Mouse (Mus musculus): ENCODE data around the gene Mybbp1a. TPM values are rescaled to one million over a fixed set of nuclear protein-coding genes. Genes with fewer than 3 reads are reported as not detected.

Mybbp1a gene
- polyA plus RNA-seq, 1 experiment, result 48.1 TPM

DNA sequence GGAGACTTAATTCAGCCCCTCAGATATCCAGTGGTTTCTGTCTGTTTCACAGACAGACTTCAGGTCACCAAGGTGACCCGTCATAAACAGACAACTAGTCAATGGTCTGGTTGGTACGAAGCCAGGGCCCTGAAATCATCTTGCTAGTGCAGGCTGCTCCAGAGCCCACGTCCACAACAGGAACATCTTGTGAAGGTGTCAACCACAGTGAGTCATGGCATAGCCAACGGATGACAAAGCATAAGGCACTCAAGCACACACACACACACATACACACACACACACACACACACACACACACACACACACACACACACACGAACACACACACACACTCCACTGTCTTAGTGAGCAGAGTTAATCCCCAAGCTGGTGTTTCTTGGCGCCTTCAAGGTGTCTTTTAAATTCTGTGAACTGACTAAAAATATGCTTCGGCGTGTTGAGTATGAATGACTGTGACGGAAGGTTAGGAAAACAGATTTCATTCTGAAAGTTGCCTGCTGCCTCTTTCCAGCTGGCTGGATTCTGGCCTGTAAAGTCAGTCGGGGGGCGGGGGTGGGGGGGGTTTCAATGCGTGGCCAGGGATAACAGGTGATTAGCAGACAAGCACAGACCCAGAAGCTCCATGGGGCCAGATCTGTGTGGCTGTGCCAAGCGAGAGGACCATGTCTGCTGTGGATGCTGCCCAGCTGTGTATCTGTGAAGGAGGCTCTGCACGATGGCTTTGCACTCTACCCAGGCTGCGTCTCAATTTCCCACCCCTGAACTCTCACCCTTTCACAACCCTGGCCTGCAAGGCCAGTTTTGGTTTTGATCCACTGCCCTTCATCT is 50.2 kb downstream of the Mybbp1a start:
- no peak for TF ChIP-seq CTCF (IDR thresholded peaks at IDR 0.05; ENCODE audit: extremely low read depth, insufficient read depth, low read length)
- H3K4me1 ChIP-seq (ENCODE audit: control insufficient read depth, insufficient read depth, low read length), result peaks cover 4% of the 10 kb centered on the region; the same call in 1 of the 2 replicates
- H3K27ac ChIP-seq (ENCODE audit: insufficient read depth, low read length), result no peak overlapping the region
- H3K4me3 ChIP-seq (ENCODE audit: insufficient read depth, low read length), result no peak overlapping the region

DNA sequence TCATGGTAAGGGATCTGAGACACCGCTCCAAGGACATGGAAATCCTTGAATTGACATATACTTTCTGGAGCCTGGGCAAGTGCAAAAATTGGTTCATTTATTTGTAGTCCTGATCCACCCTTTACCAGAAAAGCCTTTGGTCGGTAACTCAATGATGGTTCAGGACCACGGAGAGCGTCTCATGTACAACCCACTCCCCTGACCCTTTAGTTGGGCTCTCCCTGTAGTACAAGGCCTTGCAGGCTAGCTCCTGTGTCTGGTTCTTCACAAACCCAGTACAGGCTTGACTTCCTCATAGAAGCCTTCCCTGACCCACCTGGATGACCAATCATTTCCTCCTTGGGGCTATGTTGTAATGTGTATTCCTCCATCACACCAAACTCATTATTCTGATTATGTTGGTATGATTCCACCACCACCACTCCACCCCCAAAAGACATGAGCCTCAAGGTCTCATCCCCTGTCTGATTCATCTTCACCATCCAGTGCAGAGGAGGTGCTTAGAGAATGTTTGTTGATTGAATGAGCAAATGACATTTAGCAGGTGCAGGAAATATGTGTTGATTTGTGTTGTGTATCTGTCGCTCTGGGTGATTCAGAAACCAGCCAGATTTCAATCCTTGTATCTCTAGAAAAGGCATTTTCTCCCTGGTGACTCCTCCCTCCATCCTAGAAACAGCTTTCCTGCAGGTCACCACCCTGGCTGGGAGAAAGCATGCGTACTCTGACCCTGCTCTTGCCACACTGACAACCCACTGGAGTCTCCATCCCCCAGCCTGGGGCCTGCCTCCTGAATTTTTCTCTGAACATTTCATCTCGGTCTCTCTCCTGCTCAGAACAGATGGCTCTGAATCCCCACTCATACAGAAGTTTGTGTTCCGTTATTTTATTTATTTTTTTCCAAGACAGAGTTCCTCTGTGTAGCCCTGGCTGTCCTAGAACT is 53.2 kb downstream of the Mybbp1a start:
- H3K4me3 ChIP-seq (ENCODE audit: insufficient read depth, low read length), result no peak overlapping the region
- no peak for TF ChIP-seq CTCF (IDR thresholded peaks at IDR 0.05; ENCODE audit: extremely low read depth, insufficient read depth, low read length)
- TF ChIP-seq POLR2A (IDR thresholded peaks at IDR 0.05; ENCODE audit: extremely low read depth, insufficient read depth, low read length), result no peak
- peaks cover 2% of the 10 kb centered on the region; the same call in 1 of the 2 replicates for H3K4me1 ChIP-seq (ENCODE audit: control insufficient read depth, insufficient read depth, low read length)
- H3K27ac ChIP-seq (ENCODE audit: insufficient read depth, low read length), result no peak overlapping the region; the same call in 1 of the 2 replicates

DNA sequence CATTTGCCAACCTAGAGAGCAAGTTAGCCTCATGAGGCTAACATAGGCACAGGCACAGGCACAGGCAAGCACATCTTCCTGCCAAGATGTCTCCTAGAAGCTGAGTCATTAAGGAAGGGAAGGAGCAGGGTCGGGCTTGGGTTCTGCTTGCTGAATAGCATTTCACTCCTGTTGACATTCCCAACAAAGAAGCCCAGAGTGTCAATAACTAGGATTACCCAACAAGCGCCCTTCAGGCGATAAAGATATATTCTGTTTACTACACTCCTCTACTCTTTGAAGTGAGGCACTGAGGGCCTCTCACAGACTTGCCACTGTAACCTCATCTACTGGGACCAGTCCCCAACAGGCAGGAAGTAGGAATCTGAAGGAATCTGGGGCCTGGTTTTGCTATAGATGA is 54.9 kb downstream of the Mybbp1a start:
- Histone ChIP-seq H3K4me3 (ENCODE audit: insufficient read depth, low read length) (no peak overlapping the region), H3K27ac (ENCODE audit: insufficient read depth, low read length) (no peak overlapping the region), H3K4me1 (ENCODE audit: control insufficient read depth, insufficient read depth, low read length) (peaks cover 2% of the 10 kb centered on the region; the same call in 1 of the 2 replicates)
- TF ChIP-seq CTCF (IDR thresholded peaks at IDR 0.05; ENCODE audit: extremely low read depth, insufficient read depth, low read length), result no peak
- TF ChIP-seq POLR2A (IDR thresholded peaks at IDR 0.05; ENCODE audit: extremely low read depth, insufficient read depth, low read length), result no peak

DNA sequence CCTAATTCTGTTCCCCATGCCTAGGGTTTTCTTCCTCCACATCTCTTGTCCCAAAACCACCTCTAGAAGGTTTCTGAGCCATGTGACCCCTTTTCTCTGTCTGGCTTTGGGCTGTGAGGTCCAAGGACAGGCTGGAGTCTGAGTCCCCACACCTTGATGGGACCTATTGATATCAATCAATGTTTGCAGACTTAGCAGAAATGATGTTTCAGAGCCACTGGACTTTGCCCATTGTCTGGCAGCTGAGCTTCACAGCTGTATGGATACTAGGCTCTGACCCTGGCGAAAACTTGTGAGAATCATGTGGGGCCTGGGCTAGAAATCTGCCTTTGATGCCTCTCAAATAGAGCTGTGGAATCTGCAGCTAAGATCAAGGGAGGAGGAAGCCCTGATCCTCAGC is 55.6 kb downstream of the Mybbp1a start:
- Histone ChIP-seq H3K4me3 (ENCODE audit: insufficient read depth, low read length) (no peak overlapping the region), H3K27ac (ENCODE audit: insufficient read depth, low read length) (no peak overlapping the region), H3K4me1 (ENCODE audit: control insufficient read depth, insufficient read depth, low read length) (peaks cover 5% of the 10 kb centered on the region; the same call in 1 of the 2 replicates)
- TF ChIP-seq CTCF (IDR thresholded peaks at IDR 0.05; ENCODE audit: extremely low read depth, insufficient read depth, low read length) (no peak), POLR2A (IDR thresholded peaks at IDR 0.05; ENCODE audit: extremely low read depth, insufficient read depth, low read length) (no peak)

DNA sequence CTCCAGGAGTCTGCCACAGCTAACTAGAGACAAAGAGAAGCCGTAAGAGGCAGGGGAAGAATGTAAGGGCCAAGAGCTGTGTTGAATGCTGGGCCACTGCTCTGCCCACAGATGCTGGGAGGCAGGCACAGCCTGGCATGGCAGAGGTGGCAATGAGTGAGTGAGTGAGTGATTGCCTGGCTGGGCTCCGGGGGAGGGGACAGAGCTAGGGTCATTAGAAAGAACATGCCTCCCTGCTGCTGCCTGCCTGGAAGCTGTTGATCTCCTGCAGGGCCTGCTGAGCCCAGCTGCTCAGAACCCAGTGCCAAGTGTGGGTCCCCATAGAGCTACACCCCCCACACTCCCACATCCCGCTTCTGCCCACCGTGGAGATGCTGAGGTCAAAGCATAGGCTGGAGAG is 56.2 kb downstream of the Mybbp1a start:
- Histone ChIP-seq H3K4me1 (ENCODE audit: control insufficient read depth, insufficient read depth, low read length) (peaks cover 5% of the 10 kb centered on the region; the same call in 1 of the 2 replicates), H3K4me3 (ENCODE audit: insufficient read depth, low read length) (no peak overlapping the region), H3K27ac (ENCODE audit: insufficient read depth, low read length) (no peak overlapping the region)
- TF ChIP-seq CTCF (IDR thresholded peaks at IDR 0.05; ENCODE audit: extremely low read depth, insufficient read depth, low read length) (no peak), POLR2A (IDR thresholded peaks at IDR 0.05; ENCODE audit: extremely low read depth, insufficient read depth, low read length) (no peak)

DNA sequence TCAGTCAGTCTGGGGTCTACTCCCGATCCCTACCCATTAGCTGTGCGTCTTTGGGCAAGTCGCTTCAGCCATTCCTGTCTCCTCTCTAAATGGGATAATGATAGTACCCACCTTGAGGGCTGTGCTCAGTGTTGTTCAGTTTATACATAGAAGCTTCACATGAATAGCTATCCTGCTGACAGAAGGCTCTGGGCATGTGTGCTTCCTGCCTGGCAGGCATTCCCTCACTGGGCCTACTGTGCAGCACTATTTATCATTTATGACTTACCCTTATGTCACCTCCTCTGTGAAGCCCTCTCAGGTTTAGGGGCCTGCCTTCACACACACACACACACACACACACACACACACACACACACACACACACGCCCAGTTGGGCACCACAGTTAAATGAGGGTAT is 59.0 kb downstream of the Mybbp1a start:
- no peak overlapping the region for H3K27ac ChIP-seq (ENCODE audit: insufficient read depth, low read length)

More for the DNA sequence above, 59.0 kb downstream of the Mybbp1a start:
- TF ChIP-seq POLR2A (IDR thresholded peaks at IDR 0.05; ENCODE audit: extremely low read depth, insufficient read depth, low read length) (no peak), CTCF (IDR thresholded peaks at IDR 0.05; ENCODE audit: extremely low read depth, insufficient read depth, low read length) (no peak)
- Histone ChIP-seq H3K4me3 (ENCODE audit: insufficient read depth, low read length) (no peak overlapping the region), H3K4me1 (ENCODE audit: control insufficient read depth, insufficient read depth, low read length) (peaks cover 6% of the 10 kb centered on the region)

Other genes starting within 250 kb of the Mybbp1a start
- gene Gm43951, start 234.5 kb upstream of the Mybbp1a start, polyA plus RNA-seq (2012; rRNA removed), result 7.0 and 8.0 TPM in 2 replicates
- 34.1 and 36.2 TPM in 2 replicates for gene 4933427D14Rik, start 233.9 kb upstream of the Mybbp1a start, polyA plus RNA-seq (2012; rRNA removed)
- 71.3 and 71.6 TPM in 2 replicates for gene Txndc17, start 233.8 kb upstream of the Mybbp1a start, polyA plus RNA-seq (2012; rRNA removed)
- 24.2 and 25.8 TPM in 2 replicates for gene Med31, start 225.8 kb upstream of the Mybbp1a start, polyA plus RNA-seq (2012; rRNA removed)
- gene Slc13a5, start 174.1 kb upstream of the Mybbp1a start, polyA plus RNA-seq (2012; rRNA removed), result 16.7 and 20.8 TPM in 2 replicates
- gene Xaf1, start 139.7 kb upstream of the Mybbp1a start, polyA plus RNA-seq (2012; rRNA removed), result 16.0 and 16.3 TPM in 2 replicates
- gene Fbxo39, start 126.9 kb upstream of the Mybbp1a start, polyA plus RNA-seq (2012; rRNA removed), result not detected in 2 replicates
- 0.95 and 1.8 TPM in 2 replicates for gene Tekt1, start 78.9 kb upstream of the Mybbp1a start, polyA plus RNA-seq (2012; rRNA removed)
- 0.78 and 1.6 TPM in 2 replicates for gene Smtnl2, start 29.6 kb upstream of the Mybbp1a start, polyA plus RNA-seq (2012; rRNA removed)
- gene Ggt6, start 5.8 kb upstream of the Mybbp1a start, polyA plus RNA-seq (2012; rRNA removed), result 0.25 and 0.27 TPM in 2 replicates
- 45.2 and 52.9 TPM in 2 replicates for gene Spns2, start 48.5 kb downstream of the Mybbp1a start, polyA plus RNA-seq (2012; rRNA removed)
- gene Spns3, start 109.2 kb downstream of the Mybbp1a start, polyA plus RNA-seq (2012; rRNA removed), result 0.33 and 0.36 TPM in 2 replicates
- gene Ube2g1, start 165.9 kb downstream of the Mybbp1a start, polyA plus RNA-seq (2012; rRNA removed), result 39.8 and 41.0 TPM in 2 replicates
- 28.1 and 29.1 TPM in 2 replicates for gene Ankfy1, start 248.7 kb downstream of the Mybbp1a start, polyA plus RNA-seq (2012; rRNA removed)